Mouse (Mus musculus): Measurements from ENCODE around the gene Ccdc187.

GRCm38 (mm10) chr2:26323589-26324325 is 29.4 kb upstream of the Ccdc187 start:
- no peak for TF ChIP-seq CTCF (conservative IDR thresholded peaks at IDR 0.05; ENCODE audit: insufficient read depth, insufficient read length, low read depth, low read length)
- no peak for TF ChIP-seq POLR2A (IDR thresholded peaks at IDR 0.05; ENCODE audit: low read depth, low read length)

All from kidney, adult 2 months (tissue).